Mouse (Mus musculus): ENCODE measurements around the gene Lrp6.

Gene Lrp6

GRCm38 (mm10) chr6:134566818-134567485 is at the start of gene Lrp6:
Lrp6 (minus strand) TSS chr6:134566965.
- peak; percentile 77 for DNase-seq (ENCODE audit: low spot score)

- peak; percentile 85 for DNase-seq (ENCODE audit: low spot score)
These were observed 48.2 kb upstream of the Lrp6 start for GRCm38 (mm10) chr6:134614723-134615648.

GRCm38 (mm10) chr6:134614322-134614721 is 47.6 kb upstream of the Lrp6 start:
- no peak for DNase-seq (ENCODE audit: low spot score)

- no peak for DNase-seq (ENCODE audit: low spot score)
These were observed 45.1 kb upstream of the Lrp6 start for GRCm38 (mm10) chr6:134611896-134612295.

- DNase-seq (ENCODE audit: low spot score): no peak
These were observed 43.6 kb upstream of the Lrp6 start for GRCm38 (mm10) chr6:134610380-134610779.

- DNase-seq (ENCODE audit: low spot score): peak; percentile 14
These were observed 40.4 kb upstream of the Lrp6 start for GRCm38 (mm10) chr6:134606949-134607746.

- no peak for DNase-seq (ENCODE audit: low spot score)
These were observed 39.8 kb upstream of the Lrp6 start for GRCm38 (mm10) chr6:134606540-134606939.

GRCm38 (mm10) chr6:134605196-134605595 is 38.4 kb upstream of the Lrp6 start:
- no peak for DNase-seq (ENCODE audit: low spot score)

GRCm38 (mm10) chr6:134602371-134603003 is 35.7 kb upstream of the Lrp6 start:
- no peak for DNase-seq (ENCODE audit: low spot score)

- no peak for DNase-seq (ENCODE audit: low spot score)
These were observed 35.0 kb upstream of the Lrp6 start for GRCm38 (mm10) chr6:134601766-134602165.

- DNase-seq (ENCODE audit: low spot score): no peak
These were observed 34.4 kb upstream of the Lrp6 start for GRCm38 (mm10) chr6:134601130-134601529.

GRCm38 (mm10) chr6:134599239-134599638 is 32.5 kb upstream of the Lrp6 start:
- DNase-seq (ENCODE audit: low spot score): no peak

- no peak for DNase-seq (ENCODE audit: low spot score)
These were observed 31.0 kb upstream of the Lrp6 start for GRCm38 (mm10) chr6:134597651-134598229.

- no peak for DNase-seq (ENCODE audit: low spot score)
These were observed 28.0 kb upstream of the Lrp6 start for GRCm38 (mm10) chr6:134594569-134595442.

GRCm38 (mm10) chr6:134591614-134592013 is 24.8 kb upstream of the Lrp6 start:
- no peak for DNase-seq (ENCODE audit: low spot score)

- no peak for DNase-seq (ENCODE audit: low spot score)
These were observed 19.5 kb upstream of the Lrp6 start for GRCm38 (mm10) chr6:134586241-134586640.

GRCm38 (mm10) chr6:134584616-134585015 is 17.9 kb upstream of the Lrp6 start:
- no peak for DNase-seq (ENCODE audit: low spot score)

GRCm38 (mm10) chr6:134582110-134582509 is 15.3 kb upstream of the Lrp6 start:
- DNase-seq (ENCODE audit: low spot score): no peak

GRCm38 (mm10) chr6:134579506-134579905 is 12.7 kb upstream of the Lrp6 start:
- DNase-seq (ENCODE audit: low spot score): no peak

- DNase-seq (ENCODE audit: low spot score): no peak
These were observed 11.3 kb upstream of the Lrp6 start for GRCm38 (mm10) chr6:134578039-134578438.
